Mouse (Mus musculus): ENCODE results near the gene Inpp5f. TPM values are rescaled to one million over a fixed set of nuclear protein-coding genes. Genes with fewer than 3 reads are reported as not detected.

The Inpp5f gene
- polyA plus RNA-seq, 1 experiment from 2014 or later: 51.1 TPM

Other genes starting within 250 kb of the Inpp5f start
- 15.0 and 16.7 TPM in 2 replicates for gene Rgs10, start 192.6 kb upstream of the Inpp5f start, polyA plus RNA-seq (2014; fragmentation: Nextera tagmentation; extraction: Ambion mirVana)
- 41.6 and 43.0 TPM in 2 replicates for gene Tial1, start 149.6 kb upstream of the Inpp5f start, polyA plus RNA-seq (2014; fragmentation: Nextera tagmentation; extraction: Ambion mirVana)
- 6.7 and 7.6 TPM in 2 replicates for gene Bag3, start 87.7 kb upstream of the Inpp5f start, polyA plus RNA-seq (2014; fragmentation: Nextera tagmentation; extraction: Ambion mirVana)
- gene Mcmbp, start 129.2 kb downstream of the Inpp5f start, polyA plus RNA-seq (2014; fragmentation: Nextera tagmentation; extraction: Ambion mirVana): 85.1 and 85.3 TPM in 2 replicates
- gene Sec23ip, start 133.6 kb downstream of the Inpp5f start, polyA plus RNA-seq (2014; fragmentation: Nextera tagmentation; extraction: Ambion mirVana): 38.3 and 38.4 TPM in 2 replicates

Data from embryonic facial prominence, embryonic 11.5 days (tissue).